Mouse (Mus musculus) thymus, adult 2 months (tissue): ENCODE measurements around the gene Ppcdc.

Experiments used
- CTCF ChIP-seq: fragments of 200-500 bp; IDR thresholded peaks from 2 replicates; pipeline ENCODE4 v1.5.1; 2012; ENCODE audit warnings: mild to moderate bottlenecking, control low read depth, low read length, moderate library complexity, borderline replicate concordance; ENCODE audit not compliant: control insufficient read depth, poor library complexity, insufficient read depth; ENCODE audit errors: extremely low read depth
- POLR2A ChIP-seq: fragments of 200-500 bp; IDR thresholded peaks from 2 replicates; pipeline ENCODE4 v1.6.1; 2012; ENCODE audit warnings: mild to moderate bottlenecking, low read length, control low read depth, moderate library complexity; ENCODE audit not compliant: control insufficient read depth, poor library complexity, insufficient read depth; ENCODE audit errors: extremely low read depth

GRCm38 (mm10) chr9:57407120-57407905, 32.6 kb downstream of the Ppcdc start:
- TF ChIP-seq CTCF, result no peak
- TF ChIP-seq POLR2A, result no peak
